ENCODE assay signal across 16 mouse cellular contexts in the genomic region with DNA sequence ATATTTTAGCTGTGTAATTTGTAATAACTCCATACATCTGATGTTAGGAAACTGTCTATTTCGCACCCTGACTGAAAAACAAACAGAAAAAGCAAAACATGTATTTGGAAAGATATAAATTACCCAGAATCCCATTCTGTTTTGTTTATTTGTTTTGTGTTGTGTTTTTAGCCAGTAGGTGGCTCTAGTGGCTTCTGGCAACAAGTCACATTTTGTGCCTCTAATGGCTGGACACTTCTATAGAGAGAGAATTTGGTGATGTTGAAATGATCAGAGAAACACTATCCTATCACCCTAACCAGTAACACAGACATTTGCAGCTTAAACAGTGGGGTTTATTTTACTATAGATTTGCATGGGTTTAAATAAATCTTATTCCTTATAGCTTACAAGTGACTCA.
DNase-seq lines count a peak whose midpoint lies in the region; ATAC-seq and TF ChIP-seq lines count a peak whose summit lies in the region.
"Had no signal": no experiment of that assay in that cellular context is flagged by ENCODE, and none has a peak within 500 bp of the region (broad histone marks: within the 10 kb centered on the region; RNA-seq: fewer than 3 reads in every experiment).

No protein-coding gene starts in this region.

- TF ChIP-seq CTCF in kidney, postnatal 0 days (IDR thresholded peaks at IDR 0.05; ENCODE audit: low read depth) = peak; percentile 69
- TF ChIP-seq CTCF in midbrain, postnatal 0 days (IDR thresholded peaks at IDR 0.05) = peak; percentile 68

- peak; percentile 11 for DNase-seq in embryo, embryonic 11 days
- no peak for DNase-seq in embryo, embryonic 10.5 days (ENCODE audit: low spot score)
- DNase-seq in kidney, postnatal 0 days (ENCODE audit: low spot score) = peak; percentile 29
- DNase-seq in midbrain, postnatal 0 days (ENCODE audit: low spot score) = peak; percentile 66
- DNase-seq in ovary, postnatal 36 days (ENCODE audit: low spot score) = no peak
- DNase-seq: adrenal gland, postnatal 36 days; heart, postnatal 14 days; kidney, postnatal 14 days; layer of hippocampus, adult 9-11 months; liver; lung, postnatal 10 days; right cerebral cortex, postnatal 25 days had no signal

- no peak overlapping the region for H3K4me2 ChIP-seq in kidney, postnatal 0 days (ENCODE audit: low read length)
- no peak overlapping the region for H3K4me2 ChIP-seq in kidney, embryonic 14.5 days (replicated peaks; ENCODE audit: low read depth, low read length)
- H3K4me2 ChIP-seq in midbrain, postnatal 0 days (ENCODE audit: low read depth, low read length, poor library complexity, severe bottlenecking) = no peak overlapping the region
- no peak overlapping the region for H3K4me2 ChIP-seq in midbrain, embryonic 13.5 days (replicated peaks)
- H3K4me2 ChIP-seq: forebrain, embryonic 15.5 days had no signal

- H3K4me3 ChIP-seq in kidney, postnatal 0 days (replicated peaks; ENCODE audit: low read depth, low read length) = no peak overlapping the region
- H3K4me3 ChIP-seq in kidney, embryonic 14.5 days (ENCODE audit: low read length) = no peak overlapping the region
- H3K4me3 ChIP-seq in midbrain, postnatal 0 days (ENCODE audit: low read depth, low read length) = no peak overlapping the region
- H3K4me3 ChIP-seq in midbrain, embryonic 13.5 days (replicated peaks) = no peak overlapping the region
- H3K4me3 ChIP-seq: forebrain, embryonic 15.5 days had no signal

- H3K36me3 ChIP-seq in kidney, postnatal 0 days (ENCODE audit: insufficient read depth, low read length) = no peaks in the 10 kb centered on the region
- H3K36me3 ChIP-seq in kidney, embryonic 14.5 days (ENCODE audit: control insufficient read depth, insufficient read depth, low read length) = no peaks in the 10 kb centered on the region
- no peaks in the 10 kb centered on the region for H3K36me3 ChIP-seq in midbrain, postnatal 0 days (ENCODE audit: insufficient read depth, low read length)
- H3K36me3 ChIP-seq in midbrain, embryonic 13.5 days = no peaks in the 10 kb centered on the region
- H3K36me3 ChIP-seq: forebrain, embryonic 15.5 days had no signal

- no peak for ATAC-seq in kidney, postnatal 0 days (replicated peaks; ENCODE audit: low FRiP score, low read depth)
- no peak for ATAC-seq in kidney, embryonic 14.5 days (ENCODE audit: low FRiP score, low TSS enrichment)
- no peak for ATAC-seq in midbrain, postnatal 0 days (ENCODE audit: low FRiP score)
- no peak for ATAC-seq in midbrain, embryonic 13.5 days
- ATAC-seq: forebrain, embryonic 15.5 days; hindbrain, embryonic 16.5 days had no signal

- 70% methylated on average over 1 of the region's 1 CpGs for WGBS in kidney, postnatal 0 days
- WGBS in kidney, embryonic 14.5 days = 62% methylated on average over 1 of the region's 1 CpGs
- WGBS in midbrain, postnatal 0 days = 89% methylated on average over 1 of the region's 1 CpGs
- 84% methylated on average over 1 of the region's 1 CpGs for WGBS in midbrain, embryonic 13.5 days

- H3K9me3 ChIP-seq in kidney, postnatal 0 days (replicated peaks; ENCODE audit: low read length) = no peaks in the 10 kb centered on the region
- H3K9me3 ChIP-seq in kidney, embryonic 14.5 days (ENCODE audit: control insufficient read depth, low read length) = no peaks in the 10 kb centered on the region
- H3K9me3 ChIP-seq in midbrain, postnatal 0 days (ENCODE audit: low read length) = no peaks in the 10 kb centered on the region
- H3K9me3 ChIP-seq in midbrain, embryonic 13.5 days = no peaks in the 10 kb centered on the region
- H3K9me3 ChIP-seq: forebrain, embryonic 15.5 days had no signal

- no peaks in the 10 kb centered on the region for H3K27me3 ChIP-seq in kidney, postnatal 0 days (ENCODE audit: insufficient read depth, low read length)
- H3K27me3 ChIP-seq in kidney, embryonic 14.5 days (ENCODE audit: control insufficient read depth, insufficient read depth, low read length) = peaks cover 2% of the 10 kb centered on the region; the same call in 1 of the 2 replicates
- H3K27me3 ChIP-seq in midbrain, postnatal 0 days (ENCODE audit: insufficient read depth, low read length) = no peaks in the 10 kb centered on the region
- H3K27me3 ChIP-seq in midbrain, embryonic 13.5 days = peaks cover 25% of the 10 kb centered on the region
- H3K27me3 ChIP-seq: forebrain, embryonic 15.5 days had no signal

- H3K4me1 ChIP-seq in kidney, postnatal 0 days (replicated peaks; ENCODE audit: insufficient read depth, low read length) = no peaks in the 10 kb centered on the region
- H3K4me1 ChIP-seq in kidney, embryonic 14.5 days (ENCODE audit: control insufficient read depth, insufficient read depth, low read length) = 0 out of 2 replicates have a peak, but pooled peaks cover 10% of the 10 kb centered on the region
- H3K4me1 ChIP-seq in midbrain, postnatal 0 days (ENCODE audit: insufficient read depth, low read length) = no peaks in the 10 kb centered on the region
- peaks cover 7% of the 10 kb centered on the region; the same call in 1 of the 2 replicates for H3K4me1 ChIP-seq in midbrain, embryonic 13.5 days (replicated peaks)

- no peak overlapping the region for H3K27ac ChIP-seq in kidney, postnatal 0 days
- H3K27ac ChIP-seq in kidney, embryonic 14.5 days (ENCODE audit: low read depth, low read length) = no peak overlapping the region
- no peak overlapping the region for H3K27ac ChIP-seq in midbrain, postnatal 0 days (ENCODE audit: low read depth, low read length)
- no peak overlapping the region for H3K27ac ChIP-seq in midbrain, embryonic 13.5 days
- H3K27ac ChIP-seq: forebrain, embryonic 15.5 days had no signal

- no peak overlapping the region for H3K9ac ChIP-seq in kidney, postnatal 0 days (ENCODE audit: low read depth, low read length)
- H3K9ac ChIP-seq in kidney, embryonic 14.5 days (ENCODE audit: low read depth, low read length) = no peak overlapping the region
- no peak overlapping the region for H3K9ac ChIP-seq in midbrain, postnatal 0 days (replicated peaks; ENCODE audit: low read length, poor library complexity, severe bottlenecking)
- no peak overlapping the region for H3K9ac ChIP-seq in midbrain, embryonic 13.5 days (replicated peaks)
- H3K9ac ChIP-seq: forebrain, embryonic 15.5 days had no signal

Comparison
In these comparisons a context has a peak if more than half of its experiments do, and no peak if none do; other contexts are left out.
1. DNase-seq: peak in embryo, embryonic 11 days (single experiment), kidney, postnatal 0 days (single experiment) and midbrain, postnatal 0 days (single experiment); none in embryo, embryonic 10.5 days (single experiment) and ovary, postnatal 36 days (single experiment).